Mouse (Mus musculus): Measurements from ENCODE around the gene Sh3tc1.

Gene Sh3tc1

DNA sequence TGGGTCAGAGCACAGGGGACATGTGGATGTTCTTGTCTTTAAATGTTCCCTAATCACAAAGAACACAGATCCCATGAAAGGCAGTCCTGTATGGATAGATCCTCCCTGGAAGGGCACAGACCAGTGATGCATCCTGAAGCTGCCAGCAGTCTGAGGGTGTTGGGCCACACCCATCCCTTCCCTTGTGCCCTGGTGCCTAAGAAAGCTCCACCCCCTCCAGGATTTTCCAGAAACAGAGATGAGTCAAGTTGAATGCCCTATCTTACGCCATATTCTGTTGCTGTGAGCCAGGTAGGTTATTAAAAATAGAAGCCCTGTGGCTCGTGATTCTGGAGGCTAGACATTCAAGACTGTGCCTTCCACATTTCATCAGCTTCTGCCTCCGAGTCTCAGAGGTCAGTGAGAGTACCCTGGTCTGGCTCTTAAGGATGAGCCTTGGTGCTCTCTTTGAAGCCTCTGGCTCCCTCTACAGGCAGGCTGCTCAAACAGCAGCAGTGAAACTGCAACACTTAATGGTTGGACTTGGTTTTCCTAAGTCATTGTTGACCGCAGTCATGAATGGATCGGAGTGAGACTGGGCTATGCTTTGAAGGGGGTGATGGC, 15.4 kb upstream of the Sh3tc1 start:
- peak; percentile 62 for DNase-seq (ENCODE audit: low read depth, low spot score)

DNA sequence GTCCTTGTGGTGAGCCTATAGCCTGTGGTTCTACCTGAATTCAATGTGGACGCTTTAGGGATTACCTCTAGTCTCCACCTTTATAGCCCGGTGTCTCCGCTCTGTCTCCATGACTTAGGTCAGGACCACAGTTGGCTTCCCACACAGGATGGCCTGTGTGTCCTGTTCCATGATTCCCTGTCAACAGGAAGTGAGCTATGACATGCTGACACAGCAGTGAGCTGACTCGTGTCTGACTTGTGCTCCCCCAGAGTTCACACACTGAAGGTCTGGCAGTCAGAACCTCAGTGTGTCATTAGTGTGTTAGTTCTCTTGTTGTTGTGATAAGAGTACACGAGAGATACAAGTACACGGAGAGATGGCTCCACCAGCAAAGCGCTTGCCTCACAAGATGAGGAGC, 11.2 kb upstream of the Sh3tc1 start:
- DNase-seq (ENCODE audit: low read depth, low spot score): no peak

DNA sequence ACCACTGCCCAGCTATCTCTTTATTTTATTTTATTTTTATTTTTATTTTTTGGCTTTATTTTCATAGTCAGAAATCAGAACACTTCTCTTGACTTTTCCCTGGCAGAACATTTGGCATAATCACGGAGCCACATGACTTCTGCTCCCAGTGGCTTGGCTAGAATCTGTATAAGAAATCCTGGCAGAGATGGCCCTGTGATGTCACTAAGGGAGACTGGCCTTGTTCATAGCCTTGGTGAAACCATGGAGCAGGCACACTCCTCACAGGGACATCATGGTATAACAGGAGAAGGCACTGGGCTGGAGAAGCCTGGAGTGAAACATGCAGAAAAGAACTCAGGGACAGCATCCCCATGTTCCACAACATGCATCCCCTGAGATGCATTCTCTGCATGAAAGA, 10.2 kb upstream of the Sh3tc1 start:
- DNase-seq (ENCODE audit: low read depth, low spot score): no peak

DNA sequence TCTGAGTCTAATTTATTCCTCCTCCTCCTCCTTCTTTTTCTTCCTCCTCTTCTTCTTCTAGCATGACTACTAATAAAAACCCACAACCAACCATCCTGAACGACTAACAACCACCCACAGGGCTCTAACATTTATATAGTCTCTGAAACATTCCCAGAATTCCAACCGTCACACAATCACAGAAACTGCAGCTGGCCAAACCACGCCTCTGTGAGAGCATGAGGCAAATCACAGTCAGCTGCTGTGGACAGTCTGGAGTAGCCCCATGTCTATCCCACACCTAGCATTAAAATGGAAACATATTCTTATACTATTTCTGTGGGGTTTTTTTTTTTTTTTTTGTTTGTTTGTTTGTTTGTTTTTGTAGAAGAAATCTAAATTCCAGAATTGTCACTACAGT, 9.6 kb upstream of the Sh3tc1 start:
- DNase-seq (ENCODE audit: low read depth, low spot score): no peak

DNA sequence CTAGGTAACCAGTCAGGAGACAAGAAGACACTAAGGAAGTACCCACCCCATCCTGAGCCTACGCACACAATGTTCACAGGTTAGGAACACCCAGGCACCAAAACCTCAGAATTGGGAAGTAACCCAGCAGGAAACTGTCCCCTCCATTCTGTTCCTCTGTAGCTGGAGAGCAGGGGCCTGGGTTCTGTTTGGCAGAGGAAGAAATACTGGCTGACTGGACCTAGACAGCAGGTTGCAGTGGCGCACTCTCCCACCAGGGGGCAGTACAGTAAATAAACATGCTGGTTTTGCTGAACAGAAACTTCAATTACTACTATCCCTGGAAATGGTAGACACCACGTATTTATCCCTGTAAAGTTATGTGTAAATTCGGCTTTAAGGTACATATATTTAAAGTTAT, 7.1 kb upstream of the Sh3tc1 start:
- peak; percentile 47 for DNase-seq (ENCODE audit: low read depth, low spot score)

DNA sequence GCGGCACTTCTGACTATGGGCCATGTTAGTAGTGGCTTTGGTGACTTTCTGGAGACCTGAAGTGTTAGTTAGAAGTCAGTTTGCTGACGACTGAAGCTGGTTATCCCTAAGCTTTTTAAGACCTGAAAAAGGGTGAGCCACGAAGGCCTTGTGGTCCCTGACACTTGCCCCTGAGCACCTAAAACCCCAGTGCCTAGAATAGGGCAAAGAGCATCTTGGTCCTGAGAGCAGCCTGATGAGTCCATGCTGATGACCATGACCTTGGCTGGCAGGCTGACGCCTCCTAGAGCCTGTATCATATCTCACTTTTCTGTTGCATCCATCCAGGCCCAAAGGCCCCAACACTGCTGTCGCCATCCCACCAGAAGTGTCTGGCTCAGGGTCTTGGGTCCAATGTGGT, 5.6 kb upstream of the Sh3tc1 start:
- DNase-seq (ENCODE audit: low read depth, low spot score): no peak

DNA sequence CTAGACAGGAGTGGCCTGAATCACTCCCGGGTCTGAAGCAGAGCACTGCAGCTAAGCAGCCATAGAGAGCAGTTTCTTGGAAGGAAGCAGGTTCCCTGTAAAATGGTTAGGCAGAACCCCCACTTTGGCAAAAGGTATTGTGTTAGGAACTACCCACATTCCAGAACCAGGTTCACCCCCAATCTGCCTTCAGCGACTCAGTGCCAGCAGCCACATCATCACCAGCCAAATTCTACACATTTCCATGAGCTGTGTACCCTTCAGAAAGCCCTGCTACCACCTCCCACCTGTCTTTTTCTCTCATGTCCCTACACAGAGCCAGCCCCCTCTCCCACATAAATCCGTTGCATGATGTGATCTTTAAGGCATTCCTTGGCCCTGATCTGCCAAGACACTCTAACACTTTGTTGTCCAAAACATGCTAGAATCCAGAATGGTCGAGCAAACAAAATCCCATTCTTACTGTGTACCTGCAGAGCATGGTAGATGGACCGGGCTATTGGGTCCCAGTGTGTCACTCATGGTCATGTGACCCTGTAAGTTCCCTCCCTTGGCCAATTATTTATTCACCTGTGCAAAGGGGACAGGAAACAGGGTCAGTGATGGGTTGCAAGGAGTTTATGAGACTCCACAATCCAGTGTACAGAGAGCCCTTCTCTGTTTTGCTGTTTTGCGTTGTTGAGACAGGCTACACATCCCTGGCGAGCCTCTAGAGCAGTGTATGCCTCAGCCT, 4.4 kb upstream of the Sh3tc1 start:
- no peak for DNase-seq (ENCODE audit: low read depth, low spot score)

DNA sequence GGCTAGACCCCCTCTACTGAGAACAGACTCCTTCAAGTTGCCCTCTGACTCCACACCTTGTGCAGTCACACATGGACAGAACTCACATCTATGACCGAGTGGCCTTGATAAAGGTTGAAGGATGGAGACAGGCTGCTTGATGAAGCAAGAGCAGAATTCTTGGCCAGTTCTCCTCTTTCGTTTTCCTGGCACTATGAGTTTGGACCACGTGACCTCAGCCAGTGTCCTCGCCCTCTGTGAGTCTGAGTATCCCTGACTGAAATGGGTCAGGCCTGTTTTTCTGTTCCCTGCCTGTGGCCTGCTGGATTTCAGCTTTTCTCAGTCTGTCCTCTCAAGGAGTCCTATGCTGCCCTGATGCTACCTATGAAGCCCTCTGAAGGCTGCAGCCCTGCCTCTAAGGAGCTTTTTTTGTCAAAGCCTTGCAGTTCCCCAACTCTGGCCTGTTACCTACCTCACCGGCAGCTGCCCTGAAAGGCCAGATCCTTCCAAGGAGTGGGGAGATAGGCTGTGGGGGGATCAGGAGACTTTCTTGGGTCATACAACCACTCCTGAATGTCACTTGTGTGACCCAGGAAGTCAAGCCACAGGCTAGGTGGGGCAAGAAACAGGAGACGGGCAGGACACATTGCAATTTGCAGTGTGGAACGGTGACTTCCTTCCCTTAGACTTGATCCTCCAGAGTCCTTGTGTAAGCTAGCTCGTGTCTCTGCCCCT, 3.6 kb upstream of the Sh3tc1 start:
- DNase-seq (ENCODE audit: low read depth, low spot score): no peak

DNA sequence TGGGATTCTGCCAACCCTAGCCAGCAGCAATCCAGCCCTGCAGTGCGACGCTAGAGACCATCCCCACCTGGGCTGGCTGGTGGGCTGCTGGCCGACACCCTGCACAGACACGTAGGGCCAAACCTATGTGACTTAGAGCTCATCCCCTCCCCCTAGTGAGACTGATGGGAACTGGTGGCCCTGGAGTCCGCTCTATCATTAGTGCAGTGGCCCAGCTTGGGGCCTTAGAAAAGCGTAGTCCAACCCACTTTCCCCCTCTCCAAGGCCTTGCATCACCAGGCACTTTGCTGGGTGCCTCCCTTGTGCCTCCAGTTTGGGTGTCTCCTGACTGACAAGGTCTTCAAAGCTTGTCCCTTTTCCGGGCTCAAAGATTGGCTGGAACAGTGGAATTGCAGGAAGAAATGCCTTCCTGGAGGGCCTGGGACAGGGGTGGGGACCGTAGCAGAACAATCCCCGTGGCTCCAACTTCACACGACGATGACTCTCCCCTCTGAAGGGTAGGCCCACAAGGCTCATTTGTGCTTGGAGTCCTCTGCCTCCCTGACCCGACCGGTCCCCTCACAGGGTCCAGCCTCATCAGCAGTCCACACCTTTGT, 1.5 kb upstream of the Sh3tc1 start:
- no peak for DNase-seq (ENCODE audit: low read depth, low spot score)

DNA sequence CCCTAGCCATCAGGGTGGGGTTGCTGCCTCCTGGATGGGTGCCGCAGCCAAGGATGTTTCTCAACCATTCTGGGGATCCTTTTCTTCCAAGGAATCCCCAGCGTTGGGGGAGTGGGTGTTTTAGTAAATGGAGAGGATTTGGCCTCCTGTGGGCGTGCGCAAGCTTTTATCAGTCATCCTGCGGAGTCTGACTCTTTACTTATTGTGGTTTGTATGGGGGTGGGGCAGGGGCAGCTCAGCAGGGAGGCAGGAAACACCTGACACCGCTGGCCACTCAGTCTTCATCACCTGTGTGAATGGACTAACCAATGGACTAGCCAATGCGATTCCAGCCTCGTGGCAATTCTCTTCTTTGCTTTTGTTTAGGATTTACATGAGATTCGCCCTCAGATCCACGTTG, 929 bp upstream of the Sh3tc1 start:
- no peak for DNase-seq (ENCODE audit: low read depth, low spot score)

DNA sequence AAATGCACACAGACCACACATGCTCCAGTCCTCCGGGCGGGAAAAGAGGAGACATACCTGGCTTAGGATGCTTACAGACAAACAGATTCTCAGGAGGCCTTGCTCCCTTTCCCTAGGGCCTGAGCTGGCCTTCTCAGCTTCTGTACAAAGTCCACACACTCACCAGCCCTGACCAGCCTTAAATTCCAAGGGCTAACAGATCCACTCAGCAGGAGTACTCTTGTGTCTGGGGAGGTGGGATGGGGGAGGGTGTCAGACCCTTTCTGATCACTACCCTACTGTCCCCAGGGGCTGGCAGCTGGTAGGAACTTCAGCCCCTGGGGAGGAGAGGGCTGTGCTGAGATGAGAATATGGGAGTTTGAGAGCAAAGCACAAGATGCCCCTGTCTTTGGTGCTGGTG, 782 bp downstream of the Sh3tc1 start:
- DNase-seq (ENCODE audit: low read depth, low spot score): no peak

DNA sequence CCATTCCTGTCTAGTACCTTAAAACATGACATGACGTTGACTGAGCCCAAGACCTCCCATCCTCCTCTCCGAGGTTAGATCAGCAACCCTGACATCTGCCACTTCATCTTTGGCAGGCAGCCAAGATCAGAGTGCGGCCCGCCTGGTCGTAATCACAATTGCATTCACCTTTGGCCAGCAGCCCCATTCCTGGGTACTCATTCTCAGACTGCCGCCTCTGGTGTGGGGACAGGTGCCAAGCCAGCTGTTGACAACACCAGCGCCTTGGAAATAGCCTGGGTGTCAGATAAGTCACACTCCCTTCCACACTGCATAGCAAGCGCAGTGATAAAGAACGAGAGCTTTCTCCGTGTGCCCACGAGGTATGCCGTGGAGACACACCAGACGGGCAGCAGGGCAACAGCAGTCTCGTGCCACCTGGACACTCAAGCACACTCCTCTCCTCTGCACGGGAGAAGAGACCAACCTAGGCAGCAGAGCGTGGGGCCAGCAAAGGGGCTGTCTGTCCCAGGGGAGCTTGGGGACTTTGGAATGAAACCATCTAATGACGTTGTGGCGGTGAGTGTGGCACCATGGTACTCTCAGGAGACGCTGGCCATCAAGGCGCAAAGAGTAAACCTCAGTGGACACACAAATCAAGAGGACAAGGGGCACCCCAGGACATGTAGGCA, 2.4 kb downstream of the Sh3tc1 start:
- DNase-seq (ENCODE audit: low read depth, low spot score): peak; percentile 30

DNA sequence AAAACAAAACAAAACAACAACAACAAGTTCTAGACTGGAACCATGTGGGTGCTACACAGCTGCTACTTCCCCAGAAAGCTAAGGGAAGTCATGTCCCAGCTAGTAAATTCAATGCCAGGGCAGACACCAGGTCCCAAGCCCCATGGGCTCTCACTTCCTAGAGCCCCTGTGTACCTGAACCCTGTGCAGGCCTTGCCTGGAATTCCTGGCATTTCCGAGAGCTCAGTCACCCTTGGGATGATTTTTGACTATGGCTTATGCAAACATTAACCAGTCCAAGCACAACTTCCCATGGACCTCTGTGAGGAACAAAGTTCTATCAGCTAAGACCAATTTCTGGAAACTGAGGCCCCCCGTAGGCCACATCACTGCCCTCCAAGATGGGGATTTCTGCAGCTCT, 6.3 kb downstream of the Sh3tc1 start:
- DNase-seq (ENCODE audit: low read depth, low spot score): no peak

DNA sequence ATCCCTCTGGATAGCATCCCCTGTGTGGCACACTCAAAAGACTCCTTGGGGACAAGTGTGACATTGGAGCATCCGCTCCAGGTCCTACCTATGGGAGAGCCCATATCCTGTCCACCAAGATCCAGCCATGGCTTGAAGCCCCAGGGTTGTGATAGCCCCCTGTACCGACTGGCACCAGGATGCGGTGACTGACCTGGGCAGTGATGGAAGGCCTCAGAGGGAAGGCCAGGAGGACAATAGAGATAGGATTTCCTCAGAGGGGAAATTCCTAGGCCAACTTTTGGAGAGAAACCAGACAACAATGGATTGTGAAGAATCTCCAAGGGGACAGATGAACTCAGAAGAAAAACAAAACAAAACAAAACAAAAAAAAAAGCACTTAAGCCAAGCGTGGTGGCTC, 8.8 kb downstream of the Sh3tc1 start:
- no peak for DNase-seq (ENCODE audit: low read depth, low spot score)

DNA sequence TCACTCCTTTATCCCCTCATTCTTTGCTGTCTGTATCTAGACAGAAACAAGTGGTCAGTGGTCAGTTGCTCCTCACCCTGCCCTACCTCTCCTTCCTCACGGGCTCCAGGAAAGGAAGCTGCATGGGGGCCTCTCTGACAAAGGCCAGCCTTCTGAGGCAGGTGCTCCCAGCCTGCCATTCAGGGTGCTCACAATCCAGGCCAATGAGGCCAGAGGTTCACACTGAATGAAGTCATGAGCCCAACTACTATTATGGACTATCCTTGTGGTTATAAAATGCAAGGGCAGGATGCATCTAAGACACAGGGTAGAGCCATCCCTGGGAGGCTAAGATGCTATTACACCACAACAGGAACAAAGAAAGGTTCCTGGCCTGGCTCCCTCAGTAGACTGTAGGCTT, 9.2 kb downstream of the Sh3tc1 start:
- DNase-seq (ENCODE audit: low read depth, low spot score): no peak

DNA sequence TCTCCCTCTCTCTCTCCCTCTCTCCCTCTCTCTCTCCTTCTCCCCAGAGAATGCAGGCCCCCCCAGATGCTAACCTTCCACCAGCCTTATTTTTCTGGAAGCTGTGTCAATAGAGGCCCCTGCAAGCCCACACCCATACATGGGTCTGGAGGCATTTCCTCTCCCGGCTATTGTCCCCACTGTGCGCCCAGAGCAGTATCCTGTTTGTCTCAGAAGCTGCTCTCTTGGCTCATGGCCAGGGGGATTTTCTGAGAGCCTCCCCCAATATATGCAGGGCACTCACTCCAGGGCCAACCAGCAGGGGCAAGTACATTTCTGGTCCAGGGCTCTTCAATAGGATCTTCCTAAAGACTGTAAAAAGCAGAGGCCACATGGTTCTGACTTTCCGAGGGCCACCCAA, 9.9 kb downstream of the Sh3tc1 start:
- no peak for DNase-seq (ENCODE audit: low read depth, low spot score)

DNA sequence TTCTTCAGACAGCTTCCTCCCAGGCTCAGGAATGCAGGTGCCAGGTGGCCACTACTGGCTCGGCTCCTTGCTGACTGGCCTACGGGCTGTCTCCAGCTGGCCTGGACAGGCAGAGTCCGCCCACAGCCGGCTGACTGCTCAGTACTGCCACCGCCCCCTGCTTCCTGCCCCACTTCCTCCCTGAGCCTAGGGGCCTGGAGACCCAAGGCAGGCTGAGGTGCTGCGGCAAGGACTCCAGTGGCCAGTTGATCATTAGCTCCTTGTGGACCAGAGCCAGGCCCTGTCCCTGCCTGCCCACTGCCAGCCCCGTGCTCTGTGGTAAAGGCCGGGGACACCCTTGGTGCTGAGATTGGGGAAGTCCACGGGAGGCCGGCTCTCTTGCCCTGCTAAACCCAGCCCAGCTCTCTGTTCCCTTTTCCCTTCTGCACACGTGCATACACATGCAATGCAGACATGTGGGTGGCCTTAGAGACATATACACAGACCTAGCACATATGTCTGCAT, 10.8 kb downstream of the Sh3tc1 start:
- DNase-seq (ENCODE audit: low read depth, low spot score): no peak

DNA sequence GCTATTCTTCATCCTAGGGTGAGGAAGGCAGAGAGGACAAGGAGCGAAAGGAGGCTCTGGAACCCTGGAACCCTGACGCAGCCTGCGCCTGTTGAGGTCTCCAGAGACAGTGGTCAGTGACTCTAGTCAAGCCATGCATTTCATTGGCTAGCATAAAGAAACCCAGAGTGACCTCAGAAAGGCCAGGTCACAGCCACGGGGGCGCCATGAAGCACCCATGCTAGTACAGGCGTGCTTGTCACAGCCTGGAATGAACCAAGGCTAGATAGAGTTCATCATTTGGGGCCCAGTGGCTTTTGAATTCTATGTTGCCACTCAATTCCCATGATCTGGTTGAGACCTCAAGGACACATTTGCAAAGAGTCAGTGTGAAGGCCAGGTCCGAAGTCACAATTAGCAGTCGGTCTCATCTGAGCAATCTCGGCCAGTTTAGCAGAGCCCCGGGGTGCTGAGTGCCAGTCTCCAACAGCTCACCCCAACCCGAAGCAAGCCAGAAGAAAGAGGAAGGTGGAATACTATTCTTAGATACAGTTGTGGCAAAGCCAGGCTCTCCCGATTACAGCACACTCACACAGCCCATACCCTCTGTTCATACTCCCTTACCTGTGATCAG, 11.3 kb downstream of the Sh3tc1 start:
- no peak for DNase-seq (ENCODE audit: low read depth, low spot score)

DNA sequence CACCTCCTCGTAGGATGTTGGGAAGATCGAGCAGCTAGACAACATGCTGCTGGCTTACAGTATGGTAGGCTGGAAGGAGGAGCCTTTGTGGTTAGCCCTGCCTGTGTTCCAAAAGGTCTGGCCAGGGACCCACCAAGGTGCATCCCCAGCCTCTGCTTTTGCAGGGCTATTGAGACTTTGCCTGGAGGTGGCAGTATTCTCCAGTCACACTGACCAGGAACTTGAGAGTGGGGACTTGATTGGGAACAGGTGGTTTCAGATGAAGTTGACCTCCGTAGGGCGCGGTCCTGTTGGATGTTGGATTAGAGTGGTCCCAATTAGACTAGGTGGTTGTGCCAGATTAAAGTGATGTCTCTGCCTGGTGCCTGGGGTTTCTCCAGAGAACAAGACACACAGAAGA, 12.3 kb downstream of the Sh3tc1 start:
- DNase-seq (ENCODE audit: low read depth, low spot score): no peak

DNA sequence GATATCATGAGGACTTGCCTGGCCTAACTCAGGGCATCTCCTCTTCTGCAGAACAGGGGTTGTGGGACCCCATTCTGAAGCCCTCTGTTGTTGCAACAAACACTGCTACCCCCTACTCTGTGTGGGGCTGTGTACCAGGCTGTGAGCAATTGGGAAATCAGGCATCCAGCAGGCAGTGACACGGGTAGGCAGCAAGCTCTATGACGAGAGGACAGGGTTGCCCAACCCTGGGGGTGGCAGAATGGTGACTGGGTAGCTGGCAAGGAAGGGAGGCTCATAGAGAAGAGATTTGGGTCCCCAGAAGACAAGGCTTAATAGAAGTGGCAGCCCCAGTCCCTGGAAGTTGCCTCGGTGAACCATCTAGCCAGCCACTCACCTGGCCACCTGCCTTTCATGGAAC, 13.9 kb downstream of the Sh3tc1 start:
- no peak for DNase-seq (ENCODE audit: low read depth, low spot score)

DNA sequence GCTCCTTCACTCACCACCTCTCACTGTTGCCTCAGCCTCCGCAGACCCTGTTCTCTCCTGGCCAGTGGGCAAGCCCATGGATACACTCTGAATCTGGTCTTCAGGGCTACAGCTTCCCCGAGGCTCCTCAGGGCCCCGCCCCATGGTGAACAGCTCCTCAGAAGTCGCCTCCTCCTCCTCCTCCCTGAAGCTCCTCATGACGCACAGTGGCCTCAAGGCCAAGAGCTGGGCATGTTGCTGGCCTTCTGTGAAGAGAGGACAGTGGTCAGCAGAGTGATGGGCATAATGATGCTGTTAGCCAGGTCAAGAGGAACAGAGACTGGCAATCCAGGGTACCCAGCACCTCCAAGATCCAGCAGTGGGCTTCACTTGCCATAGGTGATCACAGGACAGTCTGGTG, 15.9 kb downstream of the Sh3tc1 start:
- DNase-seq (ENCODE audit: low read depth, low spot score): no peak

DNA sequence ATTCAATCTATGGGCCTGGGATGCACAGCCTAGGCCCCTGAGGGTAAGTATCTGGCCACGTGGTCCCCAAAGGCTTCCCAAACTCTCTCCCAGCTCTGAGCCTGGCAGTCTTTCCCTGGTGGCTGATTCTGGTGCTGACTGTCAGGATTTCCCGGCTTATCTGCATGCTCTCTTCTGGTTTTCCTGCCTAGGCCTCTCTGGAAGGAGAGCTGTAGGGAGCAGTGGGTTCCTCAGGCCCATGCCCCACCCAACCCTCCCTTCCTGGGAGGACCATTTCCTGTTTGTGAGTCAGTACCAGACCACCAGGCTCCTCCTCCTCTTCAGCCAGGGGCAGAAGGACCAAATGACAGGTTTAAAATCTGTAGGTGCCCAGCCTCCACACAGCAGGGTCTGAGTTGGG, 17.1 kb downstream of the Sh3tc1 start:
- DNase-seq (ENCODE audit: low read depth, low spot score): no peak

Measured in retina, postnatal 7 days (tissue).